Mouse (Mus musculus): Measurements from ENCODE around the gene H1f0.

- no peak for TF ChIP-seq CTCF (IDR thresholded peaks at IDR 0.05; ENCODE audit: low read depth)
- TF ChIP-seq EP300 (IDR thresholded peaks at IDR 0.05; ENCODE audit: low read depth) = no peak
Measured at GRCm38 (mm10) chr15:78998348-78998747, 29.9 kb upstream of the H1f0 start.
